Comparison of ENCODE assay signal across 9 mouse cellular contexts in genomic region chr9:55382441-55382840, GRCm38 (mm10). TPM values are rescaled to one million over a fixed set of nuclear protein-coding genes. Genes with fewer than 3 reads are reported as not detected.
DNase-seq lines count a peak whose midpoint lies in the region; ATAC-seq lines count a peak whose summit lies in the region.
"Had no signal": no experiment of that assay in that cellular context is flagged by ENCODE, and none has a peak within 500 bp of the region (broad histone marks: within the 10 kb centered on the region; RNA-seq: fewer than 3 reads in every experiment).

No protein-coding gene starts in this region.

- no peak overlapping the region for H3K4me3 ChIP-seq in kidney, embryonic 14.5 days (ENCODE audit: low read length)
- H3K4me3 ChIP-seq in hindbrain, embryonic 13.5 days, result no peak overlapping the region
- H3K4me3 ChIP-seq: stomach, embryonic 15.5 days had no signal

- no peaks in the 10 kb centered on the region for H3K4me1 ChIP-seq in kidney, embryonic 14.5 days (ENCODE audit: control insufficient read depth, insufficient read depth, low read length)
- H3K4me1 ChIP-seq in hindbrain, embryonic 13.5 days (replicated peaks), result no peaks in the 10 kb centered on the region
- H3K4me1 ChIP-seq: stomach, embryonic 15.5 days had no signal

- DNase-seq in kidney, adult 18-20 months, result peak; percentile 50
- peak; percentile 13 to 41 for DNase-seq in CD8-positive naive resting alpha-beta T cell, adult 2 months (ENCODE audit: low read depth in 2 of 2, low spot score in 2 of 2)
- DNase-seq in MEL-GATA-1-ER (ENCODE audit: extremely low read depth, low read depth), result peak; percentile 17
- peak; percentile 83 to 89 for DNase-seq in cerebellum, postnatal 14 days
- DNase-seq in layer of hippocampus, adult 9-10 months (ENCODE audit: low spot score), result peak; percentile 18
- peak; percentile 81 for DNase-seq in retina, embryonic 14.5 days (ENCODE audit: low spot score)

- H3K27ac ChIP-seq in kidney, embryonic 14.5 days (ENCODE audit: low read depth, low read length), result no peak overlapping the region
- H3K27ac ChIP-seq in hindbrain, embryonic 13.5 days, result no peak overlapping the region
- H3K27ac ChIP-seq: stomach, embryonic 15.5 days had no signal

- H3K4me2 ChIP-seq in kidney, embryonic 14.5 days (replicated peaks; ENCODE audit: low read depth, low read length), result no peak overlapping the region
- no peak overlapping the region for H3K4me2 ChIP-seq in hindbrain, embryonic 13.5 days
- H3K4me2 ChIP-seq: stomach, embryonic 15.5 days had no signal

- H3K9ac ChIP-seq in kidney, embryonic 14.5 days (ENCODE audit: low read depth, low read length), result no peak overlapping the region
- H3K9ac ChIP-seq in hindbrain, embryonic 13.5 days, result no peak overlapping the region
- H3K9ac ChIP-seq: stomach, embryonic 15.5 days had no signal

- 38% methylated on average over 5 of the region's 5 CpGs for WGBS in kidney, embryonic 14.5 days
- WGBS in hindbrain, embryonic 13.5 days, result 27% methylated on average over 5 of the region's 5 CpGs

- ATAC-seq in kidney, embryonic 14.5 days (ENCODE audit: low FRiP score, low TSS enrichment), result no peak
- no peak for ATAC-seq in hindbrain, embryonic 13.5 days (ENCODE audit: low FRiP score)

- H3K9me3 ChIP-seq in kidney, embryonic 14.5 days (ENCODE audit: control insufficient read depth, low read length), result no peaks in the 10 kb centered on the region
- no peaks in the 10 kb centered on the region for H3K9me3 ChIP-seq in hindbrain, embryonic 13.5 days
- H3K9me3 ChIP-seq: stomach, embryonic 15.5 days had no signal

- H3K27me3 ChIP-seq in kidney, embryonic 14.5 days (ENCODE audit: control insufficient read depth, insufficient read depth, low read length), result peaks cover 4% of the 10 kb centered on the region; the same call in 1 of the 2 replicates
- H3K27me3 ChIP-seq in hindbrain, embryonic 13.5 days, result no peaks in the 10 kb centered on the region
- H3K27me3 ChIP-seq: stomach, embryonic 15.5 days had no signal

- H3K36me3 ChIP-seq in kidney, embryonic 14.5 days (ENCODE audit: control insufficient read depth, insufficient read depth, low read length), result no peaks in the 10 kb centered on the region
- no peaks in the 10 kb centered on the region for H3K36me3 ChIP-seq in hindbrain, embryonic 13.5 days
- H3K36me3 ChIP-seq: stomach, embryonic 15.5 days had no signal

RNA-seq across cellular contexts. Expression of gene Tmem266, which starts 55.7 kb away (rescaled TPM):
- 0.09 and 0.39 TPM in 2 replicates for polyA plus RNA-seq in kidney, embryonic 14.5 days (2014; fragmentation: Nextera tagmentation; extraction: Ambion mirVana)
- 2.8 and 3.1 TPM in 2 replicates for polyA plus RNA-seq in hindbrain, embryonic 13.5 days (2015; fragmentation: Nextera tagmentation; extraction: Ambion mirVana)

RNA-seq across cellular contexts. Expression of gene Nrg4, which starts 55.8 kb away (rescaled TPM):
- 0.86 and 1.3 TPM in 2 replicates for polyA plus RNA-seq in kidney, embryonic 14.5 days (2014; fragmentation: Nextera tagmentation; extraction: Ambion mirVana)
- polyA plus RNA-seq in hindbrain, embryonic 13.5 days (2015; fragmentation: Nextera tagmentation; extraction: Ambion mirVana), result 1.3 and 1.7 TPM in 2 replicates

Comparison
In these comparisons a context has a peak if more than half of its experiments do, and no peak if none do; other contexts are left out.
1. DNase-seq: peak in every context shown above with its lines; median percentile 86 in cerebellum, postnatal 14 days; 81 in retina, embryonic 14.5 days; 50 in kidney, adult 18-20 months; 27 in CD8-positive naive resting alpha-beta T cell, adult 2 months; 18 in layer of hippocampus, adult 9-10 months; 17 in MEL-GATA-1-ER.